Mouse (Mus musculus): Measurements from ENCODE around the gene Gas2l3. TPM values are rescaled to one million over a fixed set of nuclear protein-coding genes. Genes with fewer than 3 reads are reported as not detected.

Gene Gas2l3
- 24.4 and 26.2 TPM in 2 replicates for total RNA-seq (2015)
- 31.9 and 41.4 TPM in 2 replicates for total RNA-seq (2017)

DNA sequence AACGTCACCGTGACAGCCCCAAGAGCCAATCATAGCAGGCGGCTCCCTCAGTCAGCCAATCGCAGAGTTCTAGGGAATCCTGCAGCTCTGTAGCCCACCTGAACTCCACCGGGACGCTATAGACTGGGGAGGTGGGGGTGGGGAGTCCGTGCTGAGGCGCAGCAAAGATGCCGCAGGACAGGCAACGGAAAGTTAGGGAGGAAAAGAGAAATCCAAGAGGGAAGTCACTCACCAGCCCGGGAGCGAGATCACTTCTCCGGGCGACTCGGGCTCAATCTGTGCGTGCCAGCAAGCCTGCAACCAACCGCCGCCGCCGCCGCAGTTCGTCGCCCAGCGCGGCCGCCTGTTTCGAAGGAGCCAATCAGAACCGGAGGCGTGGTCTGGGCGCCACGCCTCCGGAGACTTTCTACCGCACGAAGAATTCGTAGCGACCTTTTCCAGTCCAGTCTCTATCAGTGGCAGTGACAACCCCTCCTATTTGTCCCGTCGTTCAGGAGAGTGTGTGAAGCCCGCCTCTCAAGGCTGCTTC, at the start of gene Gas2l3:
Gene Gas2l3, minus strand, starts transcription at position 345 of the 529 bp plus-strand sequence.
- ATAC-seq (ENCODE audit: poor library complexity, severe bottlenecking): peak; percentile 87

DNA sequence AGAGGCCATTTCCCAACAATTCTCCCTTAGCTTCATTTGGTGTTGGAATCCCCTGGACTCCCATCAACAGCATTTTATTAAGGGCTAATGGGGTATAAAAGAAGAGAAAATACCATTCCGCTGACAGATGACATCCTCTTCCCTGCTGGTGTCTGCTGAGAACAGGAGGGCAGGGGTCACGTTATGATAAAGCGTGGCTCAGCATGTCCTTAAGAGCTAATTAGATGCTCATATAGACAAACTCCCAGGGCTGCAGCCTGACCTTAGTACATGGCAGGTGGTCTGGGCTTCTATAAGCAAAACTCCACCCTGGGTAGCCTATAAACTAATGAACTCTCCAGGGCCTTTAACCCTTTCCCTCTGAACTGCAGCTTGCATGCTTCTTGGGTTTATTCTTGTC, 47.6 kb upstream of the Gas2l3 start:
- no peak for ATAC-seq (ENCODE audit: poor library complexity, severe bottlenecking)

DNA sequence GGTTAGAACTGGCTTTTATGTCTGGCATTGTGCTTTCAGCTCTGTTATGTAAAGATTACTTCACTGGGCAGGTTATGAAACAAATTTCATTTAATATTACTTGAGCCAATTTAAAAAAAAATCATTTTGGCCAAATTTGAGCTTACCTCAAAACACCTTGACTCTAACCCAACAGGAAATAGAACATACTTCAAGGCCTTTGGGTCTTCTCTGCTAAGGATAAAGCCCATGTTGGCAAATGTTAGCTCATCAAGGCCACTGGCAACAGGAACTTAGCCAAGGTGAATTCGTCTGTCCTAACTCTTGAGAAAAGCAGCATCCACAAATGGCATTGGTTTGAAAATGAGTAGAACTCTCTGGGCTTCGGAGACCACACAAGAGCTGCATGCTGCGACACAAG, 46.5 kb upstream of the Gas2l3 start:
- no peak for ATAC-seq (ENCODE audit: poor library complexity, severe bottlenecking)

DNA sequence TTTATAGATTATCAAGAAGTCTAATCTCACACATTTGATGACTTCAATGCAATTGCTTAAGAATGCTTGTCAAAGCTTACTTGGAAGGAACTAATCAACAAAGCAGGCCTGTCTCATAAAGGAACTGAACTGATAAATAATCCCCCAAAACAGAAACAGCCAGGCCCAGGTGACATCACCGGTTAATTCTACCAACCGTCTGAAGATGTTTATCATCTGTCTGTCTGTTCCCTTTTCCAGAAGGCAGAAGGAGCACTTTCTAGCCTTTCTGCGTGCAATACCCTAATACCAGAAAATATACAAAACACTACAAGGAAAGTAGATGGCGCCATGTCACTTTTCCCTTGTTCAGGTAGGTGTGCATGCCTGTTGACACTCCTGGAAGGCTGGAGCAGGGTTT, 45.7 kb upstream of the Gas2l3 start:
- no peak for ATAC-seq (ENCODE audit: poor library complexity, severe bottlenecking)

DNA sequence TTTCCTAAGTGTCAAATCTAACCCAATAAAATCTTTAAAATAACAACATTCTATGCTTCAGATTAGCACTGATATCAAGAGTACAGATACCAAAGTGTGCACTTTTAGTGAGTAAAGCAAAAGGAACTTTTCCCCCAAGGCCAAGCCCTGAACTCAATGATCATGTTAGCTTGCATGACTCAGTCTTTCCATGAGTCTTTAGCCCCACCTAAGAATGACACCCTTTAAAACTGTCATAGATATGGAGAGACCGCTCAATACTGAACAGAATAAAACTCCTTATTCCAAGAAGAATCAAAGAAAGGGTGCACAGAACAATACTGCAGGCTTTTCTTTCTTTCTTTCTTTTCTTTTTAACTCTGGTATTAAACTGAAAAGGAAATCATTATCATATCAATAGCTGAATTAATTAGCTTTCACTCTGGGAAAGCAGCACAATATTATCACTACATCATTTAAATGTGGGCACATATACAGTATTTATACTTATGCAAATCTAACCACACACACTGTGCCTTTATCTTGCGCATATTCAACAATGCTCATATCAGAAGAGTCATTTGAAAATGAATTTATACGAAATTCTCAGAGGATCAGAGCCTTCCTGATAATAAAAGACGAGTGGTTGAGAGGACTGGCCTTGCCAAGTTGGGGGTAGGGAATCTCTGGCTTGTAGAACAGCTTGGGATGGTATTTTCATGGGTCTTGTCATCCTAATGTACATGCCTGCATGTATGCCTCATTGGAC, 43.4 kb upstream of the Gas2l3 start:
- ATAC-seq (ENCODE audit: poor library complexity, severe bottlenecking): no peak

DNA sequence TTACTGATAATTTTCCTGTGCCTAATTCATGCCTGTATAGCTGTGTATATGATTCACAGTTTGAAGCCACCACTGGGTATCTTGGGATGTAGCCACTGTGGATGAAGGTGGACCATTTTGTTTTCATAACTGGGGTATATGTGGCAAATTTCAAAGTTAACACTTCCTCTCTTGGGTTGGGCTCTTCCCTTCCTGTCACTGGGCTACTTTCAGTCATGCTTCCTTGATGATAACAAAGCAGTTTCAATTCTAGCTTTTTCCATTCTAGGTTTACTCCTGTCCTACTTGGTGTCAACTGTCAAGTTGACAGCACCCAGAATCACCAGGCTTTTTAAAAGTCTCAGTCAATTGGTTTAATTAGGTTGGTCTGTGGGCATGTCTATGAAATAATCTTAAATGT, 41.1 kb upstream of the Gas2l3 start:
- ATAC-seq (ENCODE audit: poor library complexity, severe bottlenecking): peak; percentile 78

DNA sequence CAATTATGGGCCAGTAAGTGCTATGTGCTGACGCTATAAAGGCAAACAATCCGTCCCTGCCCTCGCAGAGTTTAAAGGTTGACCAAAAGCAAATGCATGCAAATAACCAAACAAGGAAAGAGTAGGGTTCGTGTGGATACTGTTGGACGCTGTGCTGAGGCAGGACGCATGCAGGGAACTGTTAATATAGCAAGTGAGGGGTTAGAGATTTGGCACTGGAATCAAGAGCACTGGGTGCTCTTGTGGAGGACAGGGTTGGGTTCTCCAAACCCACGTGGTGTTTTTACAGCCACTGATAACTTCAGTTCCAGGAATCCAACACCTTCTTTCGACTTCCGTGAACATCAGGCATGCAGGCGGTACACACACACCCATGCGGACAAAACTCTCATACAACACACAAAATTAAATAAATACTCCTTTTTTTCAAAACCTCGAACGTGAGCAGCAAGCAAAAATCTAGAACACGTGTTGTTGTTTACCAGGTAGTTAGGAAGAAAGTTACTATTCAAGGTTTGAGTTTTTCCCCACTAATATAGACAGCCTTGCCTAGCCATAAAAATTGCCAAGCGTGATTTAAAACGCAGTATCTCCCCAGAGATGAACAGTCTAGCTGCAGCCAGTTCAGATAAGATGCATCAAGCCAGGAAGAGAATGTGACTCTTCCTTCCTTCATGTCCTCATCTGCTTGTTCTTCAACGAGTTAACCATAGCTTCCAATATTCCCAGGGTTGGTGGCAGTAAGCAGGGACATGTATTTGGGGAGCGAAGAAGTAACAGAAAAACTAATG, 40.2 kb upstream of the Gas2l3 start:
- no peak for ATAC-seq (ENCODE audit: poor library complexity, severe bottlenecking)

DNA sequence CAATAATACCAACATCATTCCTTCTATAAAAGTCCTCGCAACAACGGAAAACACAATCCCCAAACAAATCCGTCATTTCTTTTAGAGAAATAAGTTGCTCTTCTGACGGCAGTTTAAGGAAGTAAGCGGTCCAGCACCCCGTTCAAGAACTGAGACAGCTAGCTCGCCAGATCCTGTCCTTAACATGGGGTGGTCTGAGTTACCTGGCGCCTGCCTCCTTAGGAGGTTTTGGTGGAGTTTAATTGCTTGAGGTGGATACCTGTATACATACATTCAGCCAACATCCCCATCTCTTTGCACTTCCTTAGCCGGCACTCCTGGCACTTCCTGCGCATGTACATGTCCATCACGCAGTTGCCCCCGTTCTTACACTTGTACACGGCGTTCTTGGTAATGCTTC, 39.3 kb upstream of the Gas2l3 start:
- ATAC-seq (ENCODE audit: poor library complexity, severe bottlenecking): no peak

DNA sequence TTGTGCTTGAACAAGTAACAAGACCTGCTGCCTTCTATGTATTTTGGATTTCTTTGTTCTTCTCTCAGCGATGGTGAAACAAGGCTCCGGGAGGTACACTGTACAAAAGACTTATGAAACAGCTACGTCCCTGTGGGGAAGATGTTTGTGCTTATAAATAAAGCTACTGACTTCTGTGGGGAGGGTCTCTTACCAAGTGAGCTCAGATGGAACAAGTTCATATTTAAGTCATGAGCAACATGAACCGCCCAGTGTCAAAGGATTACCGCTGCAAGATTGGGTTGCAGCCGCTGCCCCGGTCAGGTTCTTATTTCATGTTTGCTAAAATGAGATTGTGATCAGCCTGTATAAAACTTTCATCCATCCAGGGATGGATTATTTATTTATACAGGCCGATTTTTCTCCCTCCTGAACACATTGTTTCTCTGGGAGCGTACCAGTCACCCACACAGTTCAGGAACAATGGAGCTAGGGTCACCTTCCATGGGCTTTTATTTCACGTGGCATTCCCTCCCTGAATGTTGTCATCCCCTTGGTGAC, 38.4 kb upstream of the Gas2l3 start:
- ATAC-seq (ENCODE audit: poor library complexity, severe bottlenecking): no peak

DNA sequence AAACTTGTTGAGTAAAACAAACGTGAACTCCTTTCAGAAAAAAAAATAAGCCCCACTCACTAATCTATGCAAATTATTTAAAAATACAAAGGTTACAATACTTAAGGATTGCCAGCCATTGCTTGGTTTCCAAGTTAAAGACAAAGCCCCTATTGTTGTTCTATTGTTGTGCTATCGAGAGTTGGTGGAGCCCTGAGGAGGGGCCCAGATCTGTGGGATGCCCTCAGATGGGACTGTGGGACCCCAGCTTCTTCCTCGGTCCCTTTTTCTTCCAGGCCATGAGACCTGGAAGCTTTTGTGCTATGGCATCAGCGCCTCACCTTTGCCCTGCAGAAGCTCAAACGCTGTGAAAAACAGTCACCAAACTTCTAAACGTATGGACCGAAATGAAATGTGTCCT, 37.9 kb upstream of the Gas2l3 start:
- ATAC-seq (ENCODE audit: poor library complexity, severe bottlenecking): no peak

DNA sequence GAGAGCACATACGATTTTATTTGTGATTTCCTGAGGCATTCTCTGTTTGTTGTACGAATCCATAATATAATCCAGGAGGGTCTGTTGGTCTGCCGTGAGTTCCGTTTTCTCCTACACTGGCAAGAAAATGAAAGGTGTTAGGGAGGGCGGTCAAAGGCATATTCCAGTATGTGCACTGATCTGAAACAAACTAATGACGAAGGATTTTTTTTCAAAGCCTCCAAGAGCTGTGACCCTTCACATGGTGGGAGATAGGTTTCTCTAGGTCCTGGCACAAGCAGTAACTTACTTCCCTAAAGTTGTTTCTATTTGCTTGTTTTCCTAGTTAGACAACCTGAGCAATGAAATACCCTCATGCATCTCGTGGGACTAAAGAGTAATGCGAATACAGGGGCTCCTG, 35.0 kb upstream of the Gas2l3 start:
- no peak for ATAC-seq (ENCODE audit: poor library complexity, severe bottlenecking)

DNA sequence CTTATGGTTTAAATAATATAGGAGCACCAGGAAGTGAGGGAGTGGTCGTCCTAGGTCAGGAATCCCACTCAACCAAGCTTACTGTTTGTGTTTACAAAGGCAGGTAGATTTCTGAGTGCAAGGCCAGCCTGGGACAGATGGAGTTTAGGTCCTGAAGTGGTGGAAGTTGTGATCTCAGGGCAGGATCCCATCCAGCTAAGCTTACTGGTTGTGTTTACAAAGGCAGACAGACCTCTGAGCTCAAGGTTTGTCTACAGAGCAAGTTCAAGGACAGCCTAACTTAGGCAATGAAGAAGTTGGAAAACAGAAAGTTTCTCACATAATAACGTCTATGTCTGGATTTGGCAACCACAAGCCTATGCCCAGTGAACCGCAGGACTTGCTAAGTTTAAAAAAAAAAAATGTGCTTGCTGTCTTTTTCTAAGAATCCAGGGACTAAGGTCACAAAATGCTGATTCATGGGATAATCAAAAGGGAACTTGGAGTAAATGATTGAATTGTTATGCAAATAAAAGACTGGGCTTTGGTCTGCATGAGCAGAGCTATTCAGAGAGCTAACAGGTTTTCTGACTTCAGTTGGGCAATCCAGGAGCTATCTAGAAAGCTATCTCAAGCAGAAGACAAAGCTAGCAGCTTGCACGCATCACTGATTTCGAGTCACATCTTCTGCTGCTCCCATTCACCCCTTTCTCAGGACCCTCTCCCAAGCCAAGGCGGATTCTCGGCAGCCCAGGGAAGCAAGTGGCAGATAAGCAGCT, 27.0 kb upstream of the Gas2l3 start:
- ATAC-seq (ENCODE audit: poor library complexity, severe bottlenecking): no peak

DNA sequence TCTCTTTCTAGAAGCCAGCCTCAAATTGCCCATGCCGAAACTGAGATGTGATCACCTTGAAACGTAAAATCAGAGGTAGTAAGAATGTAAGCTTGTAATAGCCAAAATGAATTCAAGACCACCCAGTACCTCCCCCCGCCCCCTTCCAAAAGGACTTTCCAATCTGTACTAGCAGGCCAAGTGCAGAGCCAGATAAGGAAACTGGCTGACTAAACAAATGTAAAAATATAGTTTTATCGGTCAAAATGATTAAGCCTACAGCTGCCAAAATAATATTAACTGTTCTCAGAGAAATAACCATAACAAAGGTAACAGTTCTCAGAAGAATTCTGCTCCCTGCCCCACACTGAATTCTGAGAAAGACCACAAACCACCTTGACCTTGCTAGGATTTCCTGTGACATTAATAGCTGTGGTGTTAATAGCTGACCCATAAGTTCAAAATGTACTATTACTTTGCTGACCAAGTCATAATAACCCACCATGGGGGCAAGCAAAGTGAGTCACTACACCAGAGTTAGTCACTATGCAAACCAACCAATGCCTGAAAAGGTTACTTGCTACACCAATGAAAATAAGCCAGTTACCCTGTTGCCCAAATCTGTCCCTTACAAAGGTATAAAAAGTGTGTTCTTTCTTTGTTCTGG, 21.1 kb upstream of the Gas2l3 start:
- no peak for ATAC-seq (ENCODE audit: poor library complexity, severe bottlenecking)

DNA sequence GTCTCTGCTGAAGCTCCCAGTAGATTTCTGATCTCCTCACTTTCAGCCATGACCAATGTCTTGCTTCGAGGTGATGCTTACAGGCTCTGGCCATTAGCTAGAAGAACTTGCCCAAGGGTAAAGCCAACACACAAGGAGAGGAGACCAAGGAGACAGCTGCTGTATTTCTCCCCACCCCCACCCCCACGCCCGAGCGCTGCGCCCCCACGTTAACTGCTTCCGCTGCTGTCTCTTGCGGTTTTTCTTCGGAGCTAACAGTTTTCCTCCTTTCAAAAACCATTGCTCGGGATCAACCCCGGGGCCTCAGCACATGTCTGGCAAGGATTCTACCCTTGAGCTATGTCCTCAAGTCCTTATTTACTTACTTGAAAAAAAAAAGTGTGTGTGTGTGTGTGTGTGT, 19.1 kb upstream of the Gas2l3 start:
- no peak for ATAC-seq (ENCODE audit: poor library complexity, severe bottlenecking)

DNA sequence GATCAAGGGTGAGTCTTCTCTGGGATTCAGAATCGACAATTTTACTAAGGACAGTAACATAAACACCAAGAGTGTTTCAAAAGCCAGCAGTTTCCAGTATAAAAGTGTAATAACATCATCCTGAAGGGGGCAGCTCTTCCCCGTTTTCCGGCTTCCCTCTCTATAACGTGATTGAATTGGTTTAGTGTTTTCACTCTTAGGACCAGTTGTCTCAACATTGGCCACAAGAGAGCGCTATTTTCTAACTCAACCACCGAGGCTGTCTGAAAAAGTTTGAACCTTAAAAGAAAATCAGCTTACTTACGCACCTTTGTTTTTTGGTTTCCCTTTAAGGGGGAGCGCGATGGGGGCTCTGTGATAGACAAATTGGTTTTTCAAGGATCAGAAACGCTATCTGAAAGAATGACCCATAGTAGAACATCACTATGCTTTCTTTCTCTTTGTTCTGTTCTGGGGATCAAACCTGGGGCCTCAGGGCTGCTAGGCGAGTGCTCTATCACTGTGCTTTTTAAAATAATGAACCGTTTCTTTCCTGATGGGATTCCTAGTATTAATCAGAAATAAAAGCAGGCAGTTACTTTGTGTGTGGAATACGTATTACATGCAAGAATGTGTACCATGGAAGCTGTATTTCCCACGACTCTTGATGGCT, 18.2 kb upstream of the Gas2l3 start:
- peak; percentile 95 for ATAC-seq (ENCODE audit: poor library complexity, severe bottlenecking)

DNA sequence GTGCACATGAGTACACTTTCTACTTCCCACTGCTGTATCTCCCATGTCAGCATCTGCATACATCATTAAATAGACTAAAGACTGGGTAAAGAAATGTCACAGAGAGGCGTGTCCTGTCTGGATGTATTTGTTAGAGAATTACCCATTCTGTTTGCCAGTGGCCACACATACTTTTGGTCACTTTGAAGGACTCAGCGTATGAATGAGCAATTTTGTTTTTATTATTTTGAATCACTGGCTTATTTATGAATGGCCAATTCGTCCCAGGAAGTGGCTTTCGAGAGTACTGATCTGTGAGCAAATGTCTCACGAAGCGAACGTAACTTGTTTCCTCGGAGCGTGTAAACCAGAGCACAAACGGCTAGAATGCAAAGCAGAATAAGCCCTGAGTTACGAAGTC, 17.2 kb upstream of the Gas2l3 start:
- no peak for ATAC-seq (ENCODE audit: poor library complexity, severe bottlenecking)

DNA sequence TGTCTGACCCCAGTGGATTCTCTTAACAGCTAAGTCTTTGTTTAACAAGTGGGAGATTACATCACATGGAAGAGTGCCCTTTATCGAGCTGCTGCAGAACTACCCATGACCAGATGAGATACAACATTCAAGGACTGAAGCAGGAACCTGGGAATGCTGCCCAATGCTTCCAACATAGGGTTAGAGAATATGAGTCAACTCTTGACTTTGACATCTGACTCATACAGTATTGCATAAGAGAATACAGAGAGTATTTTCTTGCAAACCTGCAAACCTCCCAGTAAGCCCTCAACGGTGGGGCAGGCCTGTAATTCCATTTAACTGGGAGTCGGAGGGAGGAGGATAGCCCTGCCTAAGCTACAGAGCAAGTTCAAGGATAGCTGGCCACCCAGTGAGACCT, 15.0 kb upstream of the Gas2l3 start:
- ATAC-seq (ENCODE audit: poor library complexity, severe bottlenecking): no peak

DNA sequence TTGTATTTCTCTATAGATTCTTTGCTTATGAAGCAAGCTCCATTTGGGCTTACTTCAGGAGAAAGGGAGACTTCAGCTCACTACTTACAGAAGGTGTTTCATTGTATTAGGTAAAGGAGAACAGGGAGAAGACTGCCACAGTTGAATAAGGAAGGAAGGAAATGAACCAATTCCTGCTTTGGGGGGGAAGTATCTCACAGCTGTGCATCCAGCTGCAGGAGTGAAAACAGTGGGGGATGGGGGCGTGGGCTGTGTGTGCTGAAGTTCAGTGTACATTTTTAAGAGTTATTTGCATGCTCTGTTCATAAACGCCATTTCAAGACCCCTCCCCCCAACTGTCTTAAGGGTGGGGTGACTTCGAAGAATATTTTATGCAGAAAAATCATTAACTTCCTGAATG, 10.0 kb upstream of the Gas2l3 start:
- peak; percentile 69 for ATAC-seq (ENCODE audit: poor library complexity, severe bottlenecking)

DNA sequence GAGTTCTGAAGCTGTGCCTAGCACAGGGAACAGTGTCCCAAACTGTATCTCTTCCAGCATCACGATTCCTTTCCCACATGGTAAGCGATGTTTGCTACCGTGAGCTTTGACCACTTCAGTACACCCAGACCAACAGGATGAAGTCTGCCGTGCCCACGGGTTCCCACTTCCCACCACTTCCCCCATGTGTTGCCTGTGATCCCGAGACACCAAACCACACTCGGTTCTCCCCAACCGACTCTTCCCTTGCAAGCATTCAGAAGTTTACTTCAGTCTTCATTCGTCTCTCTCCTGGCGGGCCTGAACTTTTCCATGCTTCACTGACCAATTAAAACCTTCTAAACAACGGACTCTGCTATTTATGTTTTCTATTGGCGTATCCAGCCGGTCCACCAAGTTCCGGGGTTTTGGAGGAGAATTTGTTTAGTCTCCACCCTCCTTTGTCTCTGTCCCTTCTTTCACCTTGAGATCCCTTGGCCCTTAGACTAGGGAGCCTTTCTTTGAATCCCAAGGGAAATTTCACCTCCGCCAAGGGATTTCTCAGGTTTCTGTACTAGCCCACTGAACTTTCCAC, 9.4 kb upstream of the Gas2l3 start:
- ATAC-seq (ENCODE audit: poor library complexity, severe bottlenecking): peak; percentile 74

DNA sequence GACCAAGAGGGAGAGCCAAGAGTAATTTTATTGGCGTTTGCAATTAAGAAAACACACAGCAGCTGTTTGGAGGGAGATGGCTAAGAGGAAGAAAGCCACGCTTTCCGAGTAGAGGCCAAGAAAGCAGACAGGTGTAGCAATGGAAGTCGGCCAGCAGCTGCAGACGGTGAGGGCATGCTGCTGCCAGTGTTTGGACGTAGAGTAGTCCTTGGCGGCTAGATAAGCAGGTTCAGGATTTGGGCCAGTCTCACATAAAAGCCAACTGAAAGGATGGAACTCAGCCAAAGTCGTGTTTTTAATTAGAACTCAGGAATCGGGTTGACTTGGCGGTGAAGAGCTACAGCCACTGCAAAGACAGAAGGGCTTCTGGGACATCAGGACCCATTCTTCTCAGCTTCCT, 6.6 kb upstream of the Gas2l3 start:
- no peak for ATAC-seq (ENCODE audit: poor library complexity, severe bottlenecking)
